Mouse (Mus musculus): ENCODE data around the gene Ccdc33. TPM values are rescaled to one million over a fixed set of nuclear protein-coding genes. Genes with fewer than 3 reads are reported as not detected.

The Ccdc33 gene
- polyA plus RNA-seq, 1 experiment from 2014 or later, result 1.5 TPM

DNA sequence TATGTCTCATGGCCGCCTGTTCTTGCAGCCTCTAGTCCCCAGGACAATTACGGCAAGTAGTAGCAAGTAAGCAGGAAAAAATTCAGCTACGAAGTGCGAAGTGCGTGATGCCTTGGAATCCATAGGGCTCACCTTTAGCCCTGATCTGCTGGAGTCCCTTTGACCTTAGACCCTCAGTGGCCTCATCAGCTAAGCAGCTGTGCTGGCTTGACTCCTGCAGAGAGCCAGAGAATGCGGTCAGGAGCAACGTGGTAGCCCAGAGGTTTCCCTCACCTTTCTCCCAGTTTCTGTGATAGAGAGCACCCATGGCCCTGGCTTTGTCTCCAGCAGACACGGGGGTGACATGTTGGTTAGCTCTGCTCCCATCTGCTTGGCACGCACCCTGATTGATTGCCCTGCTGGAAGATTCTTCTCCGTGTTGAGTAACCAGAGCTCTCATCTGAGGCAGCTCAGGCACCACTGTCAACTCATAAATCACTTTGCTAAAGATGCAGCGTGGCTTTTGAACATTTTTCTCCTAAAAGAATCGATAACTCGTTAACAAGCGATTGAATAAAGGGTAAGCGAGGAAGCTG lies 12.9 kb downstream of the Ccdc33 start:
- Histone ChIP-seq H3K36me3 (no peaks in the 10 kb centered on the region), H3K27me3 (peaks cover 7% of the 10 kb centered on the region), H3K9me3 (replicated peaks) (no peaks in the 10 kb centered on the region), H3K27ac (no peak overlapping the region), H3K4me2 (replicated peaks) (no peak overlapping the region), H3K4me3 (no peak overlapping the region), H3K4me1 (peaks cover 28% of the 10 kb centered on the region), H3K9ac (no peak overlapping the region)
- no peak for ATAC-seq (ENCODE audit: low FRiP score)
- WGBS, result 52% methylated on average over 15 of the region's 15 CpGs

DNA sequence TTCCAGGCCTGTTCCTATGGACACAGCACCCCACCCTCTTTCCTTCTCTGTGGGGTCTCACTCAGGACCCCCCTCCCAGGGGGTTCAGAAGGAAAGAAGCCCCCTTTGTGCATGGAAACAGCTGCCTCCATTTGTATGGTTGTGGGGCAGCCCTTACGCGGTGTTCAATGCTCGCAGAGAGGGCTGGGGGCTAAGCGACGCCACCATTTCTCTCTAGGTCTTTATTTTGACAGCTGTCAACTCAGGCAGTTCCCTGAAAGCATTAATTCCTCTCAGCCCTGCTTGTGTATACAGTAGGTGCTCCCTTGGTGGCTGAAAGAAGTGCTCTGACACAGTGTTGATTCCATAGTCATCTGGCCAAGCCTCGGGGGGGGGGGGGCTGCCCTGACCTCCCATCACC lies 15.0 kb downstream of the Ccdc33 start:
- no peak overlapping the region for H3K4me2 ChIP-seq (replicated peaks)
- 39% methylated on average over 6 of the region's 6 CpGs for whole genome bisulfite sequencing
- no peak overlapping the region for H3K9ac ChIP-seq
- H3K27me3 ChIP-seq, result peaks cover 7% of the 10 kb centered on the region; the same call in 1 of the 2 replicates
- no peaks in the 10 kb centered on the region for H3K36me3 ChIP-seq
- peaks cover 27% of the 10 kb centered on the region for H3K4me1 ChIP-seq
- no peak overlapping the region for H3K27ac ChIP-seq
- no peaks in the 10 kb centered on the region for H3K9me3 ChIP-seq (replicated peaks)
- H3K4me3 ChIP-seq, result no peak overlapping the region
- ATAC-seq (ENCODE audit: low FRiP score), result no peak

DNA sequence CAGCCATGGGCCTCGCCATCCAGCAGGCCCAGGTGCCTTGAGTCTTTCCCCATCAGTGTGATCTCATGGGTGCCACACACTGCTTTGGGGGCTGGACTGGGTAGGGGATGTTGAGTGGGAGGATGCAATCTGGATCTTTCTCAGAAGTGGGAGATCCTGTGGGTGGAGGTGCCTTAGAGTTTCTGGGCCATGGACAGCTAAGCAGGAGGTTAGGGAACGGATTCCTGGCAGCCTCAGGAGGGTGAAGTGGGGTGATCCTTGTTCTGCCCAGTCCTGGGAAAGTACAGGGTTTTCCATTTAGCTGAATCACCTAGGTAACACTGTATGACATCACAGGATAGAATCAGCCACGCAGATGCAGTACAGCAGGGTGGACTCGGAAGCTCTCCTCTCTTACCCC lies 16.6 kb downstream of the Ccdc33 start:
- Histone ChIP-seq H3K9me3 (replicated peaks) (no peaks in the 10 kb centered on the region), H3K27me3 (peaks cover 10% of the 10 kb centered on the region), H3K9ac (no peak overlapping the region), H3K4me2 (replicated peaks) (no peak overlapping the region), H3K27ac (no peak overlapping the region), H3K36me3 (no peaks in the 10 kb centered on the region), H3K4me3 (no peak overlapping the region), H3K4me1 (peaks cover 36% of the 10 kb centered on the region)
- 66% methylated on average over 4 of the region's 4 CpGs for WGBS
- no peak for ATAC-seq (ENCODE audit: low FRiP score)

DNA sequence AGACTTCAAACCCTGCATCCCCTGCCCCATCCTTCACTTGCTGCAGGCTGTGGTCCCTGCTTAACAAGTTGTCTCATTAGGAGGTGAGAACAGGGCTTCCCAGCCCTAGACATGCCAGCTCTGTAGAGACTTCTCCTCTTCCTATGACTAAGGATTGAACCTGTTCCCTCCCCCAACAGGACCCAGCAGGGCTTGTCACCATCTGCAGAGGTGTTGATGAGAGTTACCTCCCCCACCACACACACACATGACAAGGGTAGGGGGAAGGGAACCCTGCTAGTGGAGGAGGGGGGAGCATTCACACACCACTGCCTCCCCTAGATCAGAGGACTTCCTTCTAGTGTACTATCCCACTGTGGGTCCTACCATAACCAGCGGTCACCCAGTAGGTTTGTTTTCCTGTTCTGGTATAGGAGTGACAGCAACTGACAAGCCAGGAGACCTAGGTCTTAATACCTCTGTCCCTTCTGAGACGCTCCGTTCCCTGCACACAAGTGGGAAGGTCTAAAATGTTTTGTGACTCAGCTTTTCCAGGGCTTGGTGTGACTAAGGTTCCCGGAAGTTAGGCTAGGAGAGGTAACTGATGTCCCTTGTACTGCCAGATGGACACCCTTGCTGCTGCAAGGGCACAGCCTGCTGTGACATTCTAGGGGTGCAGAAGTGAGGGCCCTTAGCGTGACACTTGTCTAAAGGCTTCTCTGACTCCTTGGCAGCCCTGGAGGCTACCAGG lies 18.6 kb downstream of the Ccdc33 start:
- H3K27me3 ChIP-seq, result peaks cover 10% of the 10 kb centered on the region
- no peak overlapping the region for H3K27ac ChIP-seq
- no peak overlapping the region for H3K9ac ChIP-seq
- no peak overlapping the region for H3K4me2 ChIP-seq (replicated peaks)
- 77% methylated on average over 5 of the region's 5 CpGs for whole genome bisulfite sequencing
- no peak for ATAC-seq (ENCODE audit: low FRiP score)
- no peaks in the 10 kb centered on the region for H3K9me3 ChIP-seq (replicated peaks)
- no peaks in the 10 kb centered on the region for H3K36me3 ChIP-seq
- peaks cover 30% of the 10 kb centered on the region for H3K4me1 ChIP-seq
- H3K4me3 ChIP-seq, result no peak overlapping the region

DNA sequence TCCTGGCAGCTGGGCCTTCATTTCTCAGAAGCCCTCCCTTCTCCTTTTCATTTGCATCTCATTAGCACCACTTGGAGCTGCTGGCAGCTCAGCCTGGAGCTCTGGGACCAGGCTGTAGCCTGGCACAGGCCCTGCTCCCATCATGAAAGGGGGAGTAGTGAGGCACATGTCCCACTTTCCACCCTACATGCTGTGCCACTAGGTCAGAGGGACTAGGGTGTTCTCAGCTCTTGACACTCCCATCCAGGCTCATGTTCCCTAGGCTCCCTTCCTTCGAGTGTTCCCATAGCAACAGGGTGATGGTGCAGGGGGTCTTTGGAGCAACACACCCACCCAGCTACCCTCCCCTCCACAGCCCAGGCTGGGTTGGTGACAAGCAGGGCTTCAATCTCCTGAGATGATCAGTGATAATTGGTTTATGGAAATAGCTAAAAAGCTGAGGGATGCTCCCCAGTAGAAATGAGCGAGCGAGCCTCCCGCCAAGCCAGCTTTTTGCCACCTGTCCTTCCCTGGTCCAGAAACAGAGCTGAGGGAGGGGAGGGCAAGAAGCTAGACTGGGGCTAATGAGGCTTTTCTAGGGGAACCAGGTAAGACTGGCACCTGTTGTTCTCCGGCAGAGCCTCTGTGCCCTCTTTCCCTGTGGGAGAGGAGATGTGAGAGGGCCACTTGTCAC lies 21.9 kb downstream of the Ccdc33 start:
- H3K4me3 ChIP-seq, result no peak overlapping the region
- 57% methylated on average over 5 of the region's 5 CpGs for WGBS
- no peaks in the 10 kb centered on the region for H3K9me3 ChIP-seq (replicated peaks)
- peak; percentile 62 for ATAC-seq (ENCODE audit: low FRiP score)
- no peak overlapping the region for H3K4me2 ChIP-seq (replicated peaks)
- peak overlapping the region; percentile 50 for H3K27ac ChIP-seq
- H3K4me1 ChIP-seq, result peaks cover 24% of the 10 kb centered on the region
- H3K36me3 ChIP-seq, result no peaks in the 10 kb centered on the region
- H3K9ac ChIP-seq, result no peak overlapping the region
- H3K27me3 ChIP-seq, result peaks cover 7% of the 10 kb centered on the region; the same call in 1 of the 2 replicates

DNA sequence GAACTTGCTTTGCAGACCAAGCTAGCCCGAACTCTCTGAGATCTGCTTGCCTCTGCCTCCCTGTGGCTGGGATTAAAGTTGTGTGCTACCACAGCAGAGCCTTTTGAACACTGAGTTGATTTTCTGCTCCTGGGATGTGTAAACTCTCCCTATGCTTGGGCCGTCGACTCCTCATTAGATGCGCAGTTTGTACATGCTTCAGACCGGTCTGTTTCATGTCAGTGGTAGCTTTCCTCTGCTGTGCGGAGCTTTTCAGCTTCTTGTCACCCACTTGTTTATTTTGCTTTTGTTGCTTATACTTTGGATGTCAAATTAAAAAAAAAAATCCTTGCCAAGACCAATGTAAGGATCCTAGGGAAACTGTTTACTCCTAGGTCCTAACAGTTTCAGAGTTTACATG lies 22.6 kb downstream of the Ccdc33 start:
- no peaks in the 10 kb centered on the region for H3K9me3 ChIP-seq (replicated peaks)
- H3K9ac ChIP-seq, result no peak overlapping the region
- whole genome bisulfite sequencing, result 85% methylated on average over 6 of the region's 6 CpGs
- ATAC-seq (ENCODE audit: low FRiP score), result no peak
- H3K27me3 ChIP-seq, result peaks cover 5% of the 10 kb centered on the region; the same call in 1 of the 2 replicates
- peaks cover 24% of the 10 kb centered on the region for H3K4me1 ChIP-seq
- no peak overlapping the region for H3K4me2 ChIP-seq (replicated peaks)
- no peak overlapping the region for H3K27ac ChIP-seq
- no peak overlapping the region for H3K4me3 ChIP-seq
- H3K36me3 ChIP-seq, result no peaks in the 10 kb centered on the region

DNA sequence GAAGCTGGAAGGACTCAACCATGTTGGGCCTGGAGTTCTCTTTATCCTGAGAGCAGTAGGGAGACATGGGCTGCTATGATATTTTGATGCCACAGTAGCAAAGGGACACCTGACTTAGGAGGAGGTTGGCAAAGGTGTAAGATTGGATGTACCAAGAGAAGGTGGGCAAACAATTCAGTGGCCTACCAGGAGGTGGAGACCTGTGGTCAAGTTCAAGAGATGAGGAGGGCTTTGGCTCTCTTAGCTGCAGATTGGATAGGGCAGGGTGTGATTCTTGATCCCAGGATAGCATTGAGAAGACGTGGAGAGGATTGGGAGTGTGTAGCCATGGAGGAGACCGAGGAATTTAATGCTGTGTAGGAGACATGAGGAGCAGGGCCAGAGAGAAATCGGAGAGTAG lies 24.8 kb downstream of the Ccdc33 start:
- Histone ChIP-seq H3K9ac (no peak overlapping the region), H3K4me1 (peaks cover 18% of the 10 kb centered on the region), H3K4me3 (no peak overlapping the region), H3K36me3 (no peaks in the 10 kb centered on the region), H3K9me3 (replicated peaks) (no peaks in the 10 kb centered on the region), H3K27ac (no peak overlapping the region), H3K27me3 (peaks cover 16% of the 10 kb centered on the region), H3K4me2 (replicated peaks) (no peak overlapping the region)
- 73% methylated on average over 3 of the region's 3 CpGs for WGBS
- ATAC-seq (ENCODE audit: low FRiP score), result no peak

DNA sequence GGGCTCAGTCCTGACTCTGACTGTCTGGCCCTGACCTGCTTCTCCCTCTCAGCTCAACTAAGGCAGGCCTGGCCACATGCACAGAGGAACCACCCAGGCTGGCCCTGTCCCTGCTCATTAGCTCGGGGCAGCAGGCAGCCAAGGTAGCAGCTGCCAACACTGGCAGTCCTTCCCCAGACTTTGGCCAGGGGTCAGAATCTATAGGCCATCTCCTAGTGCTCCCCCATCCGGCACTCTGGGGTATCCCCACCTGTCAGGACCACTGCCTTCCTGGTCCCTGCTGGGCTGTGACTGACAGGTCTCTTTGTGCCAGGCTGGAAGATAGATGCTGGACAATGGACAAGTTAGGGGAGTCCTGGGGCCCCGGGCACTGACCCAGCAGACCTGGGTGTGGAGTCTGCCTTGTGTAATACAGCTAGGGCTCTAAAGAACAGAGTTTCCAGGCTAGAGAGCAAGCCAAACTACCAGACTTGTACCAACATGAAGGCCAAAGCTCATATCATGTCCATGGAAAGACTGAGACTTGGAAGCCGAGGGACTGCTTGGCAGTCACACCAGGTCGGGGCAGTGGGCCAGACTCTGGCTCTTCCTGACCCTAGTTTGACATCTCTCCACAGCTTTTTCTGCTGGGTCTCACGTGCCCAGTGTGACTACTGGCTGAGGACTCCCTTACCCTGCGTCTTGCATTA lies 25.9 kb downstream of the Ccdc33 start:
- peaks cover 23% of the 10 kb centered on the region for H3K4me1 ChIP-seq
- H3K36me3 ChIP-seq, result no peaks in the 10 kb centered on the region
- 59% methylated on average over 7 of the region's 7 CpGs for WGBS
- no peak overlapping the region for H3K9ac ChIP-seq
- no peak overlapping the region for H3K27ac ChIP-seq
- H3K4me2 ChIP-seq (replicated peaks), result no peak overlapping the region
- no peak overlapping the region for H3K4me3 ChIP-seq
- ATAC-seq (ENCODE audit: low FRiP score), result no peak
- no peaks in the 10 kb centered on the region for H3K9me3 ChIP-seq (replicated peaks)
- peaks cover 21% of the 10 kb centered on the region for H3K27me3 ChIP-seq

DNA sequence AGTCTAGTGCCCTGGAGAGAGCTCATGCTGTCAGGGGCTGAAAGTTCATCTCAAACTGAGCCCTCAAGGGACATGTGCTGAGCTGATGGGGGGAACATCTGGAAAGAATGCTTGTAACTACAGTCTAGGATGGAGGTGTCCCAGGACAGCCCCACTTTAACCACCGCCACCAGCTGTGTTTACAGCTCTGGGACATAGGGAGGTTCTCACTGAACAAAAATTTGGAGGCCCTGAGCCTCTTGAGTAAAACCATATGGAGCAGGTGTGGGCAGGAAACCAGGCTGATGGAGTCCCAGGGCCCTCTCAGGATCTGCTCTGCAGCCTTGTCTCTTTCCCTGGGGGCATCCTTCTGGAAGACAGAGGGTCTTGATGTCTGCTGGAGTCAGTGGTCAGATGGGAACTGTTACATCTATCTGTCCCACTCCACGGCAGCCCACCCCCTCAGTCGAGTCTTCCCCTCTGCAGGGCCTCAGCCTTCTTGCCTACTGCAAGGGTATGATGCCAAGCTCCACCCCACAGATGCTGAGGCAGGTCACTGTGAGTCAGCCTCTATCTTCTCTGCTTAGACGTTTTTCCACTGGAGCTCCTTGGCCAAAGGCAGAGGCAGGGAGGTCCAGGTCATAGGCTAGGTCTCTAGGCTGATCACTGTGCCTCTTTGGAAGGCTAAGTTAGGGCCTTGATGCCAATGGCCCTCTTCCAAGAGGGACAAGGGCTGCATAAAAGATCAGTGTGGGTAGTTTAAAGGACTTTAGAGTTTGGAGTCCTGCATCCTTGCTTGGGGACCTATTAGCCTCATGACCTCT lies 26.8 kb downstream of the Ccdc33 start:
- Histone ChIP-seq H3K9ac (no peak overlapping the region), H3K27ac (no peak overlapping the region), H3K4me1 (peaks cover 23% of the 10 kb centered on the region), H3K4me2 (replicated peaks) (no peak overlapping the region), H3K4me3 (no peak overlapping the region), H3K36me3 (no peaks in the 10 kb centered on the region), H3K27me3 (peaks cover 23% of the 10 kb centered on the region), H3K9me3 (replicated peaks) (no peaks in the 10 kb centered on the region)
- no peak for ATAC-seq (ENCODE audit: low FRiP score)
- WGBS, result 62% methylated on average over 4 of the region's 4 CpGs

DNA sequence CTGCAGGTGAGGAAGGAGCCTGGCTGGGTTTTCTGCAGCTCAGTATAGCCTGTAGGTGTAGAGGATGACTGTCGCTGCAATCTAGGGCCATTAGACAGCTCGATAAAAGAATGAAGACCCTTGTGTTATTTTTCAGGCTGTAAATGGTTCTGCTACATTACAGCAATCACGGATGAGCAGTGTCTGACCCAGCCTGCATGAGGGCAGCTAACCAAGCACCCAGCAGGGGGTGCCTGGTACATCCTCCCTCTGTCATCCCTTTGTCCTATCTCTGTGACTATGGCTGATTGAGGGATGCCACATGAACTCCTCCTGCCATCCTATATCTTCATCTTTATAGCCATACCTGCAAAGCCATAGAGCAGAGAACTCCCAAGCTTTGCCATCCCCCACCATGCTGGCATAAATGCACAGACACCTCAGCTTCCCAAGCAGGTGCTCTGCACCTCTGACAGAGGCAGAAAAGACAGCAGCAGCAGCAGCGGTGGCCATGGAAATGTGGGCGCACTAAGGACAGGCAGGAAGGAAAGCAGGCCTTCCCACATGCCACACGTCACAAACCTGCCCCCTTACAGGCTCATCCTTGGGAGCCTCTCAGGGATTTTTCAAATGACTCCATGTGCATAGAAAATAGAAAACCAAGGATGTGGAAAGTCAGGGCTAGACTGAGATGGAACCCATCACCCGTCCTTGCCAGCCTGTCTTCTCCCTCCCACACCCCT lies 31.2 kb downstream of the Ccdc33 start:
- no peak for ATAC-seq (ENCODE audit: low FRiP score)
- 47% methylated on average over 7 of the region's 7 CpGs for WGBS
- Histone ChIP-seq H3K4me1 (peaks cover 45% of the 10 kb centered on the region), H3K36me3 (no peaks in the 10 kb centered on the region), H3K27me3 (peaks cover 23% of the 10 kb centered on the region), H3K27ac (no peak overlapping the region), H3K9me3 (replicated peaks) (no peaks in the 10 kb centered on the region), H3K4me3 (no peak overlapping the region), H3K9ac (no peak overlapping the region), H3K4me2 (replicated peaks) (no peak overlapping the region)

DNA sequence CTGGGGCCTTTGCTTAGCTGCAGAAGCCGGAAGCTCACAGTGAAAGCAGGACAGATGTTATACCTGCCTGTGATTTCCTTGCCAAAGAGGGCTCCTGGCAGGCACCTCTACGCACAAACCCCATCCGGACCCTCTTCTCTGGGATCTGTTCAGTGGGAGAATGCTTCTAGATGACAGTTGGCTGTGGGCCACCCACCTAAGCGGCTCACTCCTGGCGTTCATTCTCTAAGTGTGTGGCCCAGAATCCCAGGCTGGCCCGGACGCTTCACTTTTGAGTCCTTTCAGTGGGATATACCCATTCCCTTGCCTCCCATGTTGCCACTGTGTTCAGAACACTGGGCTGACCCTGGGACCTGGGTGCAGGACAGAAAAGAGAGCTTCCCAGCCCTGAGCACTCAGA lies 31.8 kb downstream of the Ccdc33 start:
- Histone ChIP-seq H3K4me2 (replicated peaks) (no peak overlapping the region), H3K9ac (no peak overlapping the region), H3K27me3 (peaks cover 23% of the 10 kb centered on the region), H3K4me3 (no peak overlapping the region), H3K4me1 (peaks cover 45% of the 10 kb centered on the region), H3K36me3 (no peaks in the 10 kb centered on the region), H3K9me3 (replicated peaks) (no peaks in the 10 kb centered on the region), H3K27ac (0 out of 2 replicates have a peak overlapping the region, but pooled peaks have one; percentile 35)
- WGBS, result 64% methylated on average over 7 of the region's 7 CpGs
- ATAC-seq (ENCODE audit: low FRiP score), result no peak
